Mouse (Mus musculus) liver, embryonic 14.5 days (tissue): ENCODE data around the gene Crb3.

Source experiments
- CTCF ChIP-seq: IDR thresholded peaks from 2 replicates; pipeline ENCODE4 v1.5.1; 2016; ENCODE audit warnings: antibody characterized with exemption, low read depth, control low read depth
- EP300 ChIP-seq: IDR thresholded peaks from 2 replicates; pipeline ENCODE4 v1.6.1; 2016; ENCODE audit warnings: antibody characterized with exemption, low read depth

DNA sequence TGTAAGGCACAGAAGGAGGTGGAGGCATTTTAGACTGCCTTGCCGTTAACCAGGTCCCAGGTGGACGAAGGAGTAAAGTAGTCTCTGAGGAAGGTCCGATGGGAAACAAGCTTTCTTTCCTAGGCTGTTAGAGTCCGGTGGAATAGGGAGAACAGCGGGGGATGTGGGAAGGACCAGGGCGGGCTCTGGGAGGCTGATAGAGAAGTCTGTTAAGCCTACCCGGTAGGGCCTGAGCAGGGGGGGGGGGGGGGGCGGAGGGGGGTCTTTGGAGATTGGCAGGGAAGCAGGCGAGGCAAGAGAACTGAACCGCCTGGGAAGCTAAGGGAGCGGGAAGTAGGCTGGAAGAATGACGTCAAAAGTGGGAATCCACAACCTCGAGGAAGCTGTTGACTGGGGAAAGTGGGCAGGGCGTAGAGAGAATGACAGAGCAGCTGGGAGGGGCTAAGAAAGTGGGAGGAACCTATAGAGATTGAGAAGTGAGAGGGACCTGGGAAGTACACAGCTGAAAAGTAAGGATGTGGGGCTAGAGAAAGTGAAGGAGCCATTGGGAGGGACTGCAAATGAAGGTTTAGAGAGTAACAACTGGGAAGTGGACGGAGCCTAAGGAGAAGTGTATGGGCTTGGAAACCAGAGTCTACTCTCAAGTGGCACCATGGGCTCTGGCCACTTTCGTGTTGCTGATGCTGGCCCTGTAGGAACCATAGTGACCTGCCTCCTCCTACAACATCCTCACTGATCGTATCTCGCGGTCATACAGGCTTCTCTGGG, 37.1 kb downstream of the Crb3 start:
- no peak for TF ChIP-seq CTCF
- TF ChIP-seq EP300 = no peak
